Mouse (Mus musculus): ENCODE data around the gene Zfp978.
"Not testable (repeated sequence)": the region's sequence is repeated elsewhere in the genome, so short reads cannot be mapped to it uniquely, and the experiment has no call there.

Gene Zfp978

DNA sequence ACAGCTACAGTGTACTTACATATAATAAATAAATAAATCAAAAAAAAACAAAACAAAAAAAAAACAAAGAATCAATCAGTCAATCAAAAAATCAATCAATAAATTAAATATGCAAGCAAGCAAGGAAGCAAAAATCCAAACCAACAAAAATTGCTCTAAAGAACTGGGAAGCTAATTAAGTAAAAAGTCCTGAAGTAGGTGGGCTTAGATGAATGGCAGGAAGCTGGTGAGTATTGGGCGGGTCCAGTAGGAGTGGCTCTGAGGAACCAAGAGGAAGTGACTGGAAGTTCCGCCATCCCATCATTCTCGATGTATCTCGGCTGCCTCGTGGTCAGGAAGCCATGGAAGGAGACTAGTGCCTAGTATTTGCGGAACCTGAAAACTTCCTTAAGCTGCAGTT lies at the start of gene Zfp978:
TSS of gene Zfp978 (plus strand) at position 301 of the 400 bp plus-strand sequence.
- DNase-seq (ENCODE audit: low spot score in 2 of 2), result not testable (repeated sequence)

DNA sequence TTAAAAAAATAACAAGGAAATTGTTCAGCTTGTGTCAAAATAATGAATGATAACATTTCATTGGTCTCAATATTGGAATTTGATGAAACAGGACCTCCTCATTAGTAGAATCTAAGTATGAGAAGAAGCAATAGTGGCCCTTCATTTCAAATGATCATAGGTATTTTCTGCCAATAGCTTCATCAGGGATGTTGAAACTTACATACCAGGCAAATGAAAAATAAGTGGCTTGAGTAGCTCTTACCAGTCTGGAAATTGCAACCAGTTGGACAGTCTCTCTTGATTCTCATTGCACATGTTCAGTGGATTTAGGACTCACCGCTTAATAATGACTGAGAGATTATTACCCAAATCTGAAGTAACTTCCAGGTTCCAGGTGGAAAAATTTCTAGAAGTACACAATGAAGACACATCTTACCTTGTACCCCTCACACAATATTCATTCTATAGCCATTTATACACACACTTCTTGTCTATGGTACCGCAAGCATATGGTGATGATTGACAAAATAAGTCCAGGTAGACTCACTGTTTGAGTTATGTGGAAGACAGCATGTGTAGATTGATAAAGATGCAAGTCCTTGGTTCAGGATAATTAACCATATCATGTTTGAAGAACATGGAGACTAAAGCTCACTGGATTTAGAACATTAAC lies 25.9 kb upstream of the Zfp978 start:
- DNase-seq (ENCODE audit: low spot score in 2 of 2), result not testable (repeated sequence)

DNA sequence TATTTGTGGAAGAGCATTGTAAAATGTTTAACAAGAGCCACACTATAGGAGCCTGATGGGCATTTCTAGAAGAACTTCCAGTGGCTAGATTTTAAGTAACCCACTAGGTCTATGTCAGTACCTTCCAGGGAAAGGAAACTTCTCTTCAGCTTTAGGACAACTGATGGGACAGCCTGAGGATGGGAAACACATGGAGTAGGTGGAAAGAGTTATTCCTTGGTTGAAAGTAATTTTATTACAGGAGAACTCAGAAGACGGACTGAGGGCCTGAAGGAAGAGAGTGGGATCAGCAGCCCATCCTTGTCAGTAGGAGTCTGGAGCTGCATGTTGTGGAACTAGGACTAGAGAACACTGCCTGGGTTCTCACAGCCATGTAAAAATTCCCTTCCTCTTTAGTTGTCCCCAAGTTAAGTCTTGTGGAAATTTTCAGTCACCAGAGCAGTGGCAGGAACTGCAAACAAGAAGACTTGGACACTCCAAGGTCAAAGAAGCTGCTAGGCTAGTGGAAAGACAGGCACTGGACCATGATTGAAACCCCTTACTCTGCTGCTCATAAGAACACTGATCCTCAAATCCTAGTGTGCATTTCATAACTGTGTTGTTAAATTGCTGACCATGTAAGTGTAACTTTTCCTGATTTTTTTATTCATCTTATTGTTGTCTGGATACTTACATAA lies 25.3 kb upstream of the Zfp978 start:
- DNase-seq (ENCODE audit: low spot score in 2 of 2), result not testable (repeated sequence)

DNA sequence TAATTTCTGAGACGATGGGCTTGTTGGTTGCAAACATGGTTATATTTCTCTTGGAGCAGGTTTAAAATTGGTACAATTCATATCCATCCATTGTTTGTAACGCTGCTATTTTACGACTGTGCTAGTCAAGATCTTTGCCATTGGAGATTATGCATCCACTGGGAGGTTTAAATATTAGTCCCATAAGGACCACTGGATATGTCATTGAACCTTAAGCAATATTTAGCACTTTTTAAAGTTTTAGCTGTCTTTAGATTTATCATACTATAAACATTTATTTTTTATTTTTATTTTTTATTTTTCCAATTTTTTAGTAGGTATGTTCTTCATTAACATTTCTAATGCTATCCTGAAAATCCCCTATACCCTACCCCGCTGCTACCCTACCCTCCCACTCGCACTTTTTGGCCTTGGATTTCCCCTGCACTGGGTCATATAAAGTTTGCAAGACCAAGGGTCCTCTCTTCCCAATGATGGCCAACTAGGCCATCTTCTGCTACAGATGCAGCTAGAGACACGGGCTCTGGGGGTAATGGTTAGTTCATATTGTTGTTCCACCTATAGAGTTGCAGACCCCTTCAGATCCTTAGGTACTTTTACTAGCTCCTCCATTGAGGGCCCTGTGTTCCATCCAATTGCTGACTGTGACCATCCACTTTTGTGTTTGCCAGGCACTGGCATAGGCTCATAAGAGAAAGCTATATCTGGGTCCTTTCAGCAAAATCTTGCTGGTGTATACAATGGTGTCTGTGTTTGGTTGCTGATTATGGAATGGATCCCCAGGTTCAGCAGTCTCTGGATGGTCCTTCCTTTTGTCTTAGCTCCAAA lies 24.5 kb upstream of the Zfp978 start:
- not testable (repeated sequence) for DNase-seq (ENCODE audit: low spot score in 2 of 2)

DNA sequence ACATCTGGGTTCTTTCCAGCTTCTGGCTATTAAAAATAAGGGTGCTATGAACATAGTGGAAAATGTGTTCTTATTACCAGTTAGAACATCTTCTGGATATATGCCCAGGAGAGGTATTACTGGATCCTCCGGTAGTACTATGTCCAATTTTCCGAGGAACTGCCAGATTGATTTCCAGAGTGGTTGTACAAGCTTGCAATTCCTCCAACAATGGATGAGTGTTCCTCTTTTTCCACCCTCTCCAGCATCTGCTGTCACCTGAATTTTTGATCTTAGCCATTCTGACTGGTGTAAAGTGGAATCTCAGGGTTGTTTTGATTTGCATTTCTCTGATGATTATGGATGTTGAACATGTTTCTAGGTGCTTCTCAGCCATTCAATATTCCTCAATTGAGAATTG lies 23.6 kb upstream of the Zfp978 start:
- DNase-seq (ENCODE audit: low spot score in 2 of 2), result not testable (repeated sequence)

DNA sequence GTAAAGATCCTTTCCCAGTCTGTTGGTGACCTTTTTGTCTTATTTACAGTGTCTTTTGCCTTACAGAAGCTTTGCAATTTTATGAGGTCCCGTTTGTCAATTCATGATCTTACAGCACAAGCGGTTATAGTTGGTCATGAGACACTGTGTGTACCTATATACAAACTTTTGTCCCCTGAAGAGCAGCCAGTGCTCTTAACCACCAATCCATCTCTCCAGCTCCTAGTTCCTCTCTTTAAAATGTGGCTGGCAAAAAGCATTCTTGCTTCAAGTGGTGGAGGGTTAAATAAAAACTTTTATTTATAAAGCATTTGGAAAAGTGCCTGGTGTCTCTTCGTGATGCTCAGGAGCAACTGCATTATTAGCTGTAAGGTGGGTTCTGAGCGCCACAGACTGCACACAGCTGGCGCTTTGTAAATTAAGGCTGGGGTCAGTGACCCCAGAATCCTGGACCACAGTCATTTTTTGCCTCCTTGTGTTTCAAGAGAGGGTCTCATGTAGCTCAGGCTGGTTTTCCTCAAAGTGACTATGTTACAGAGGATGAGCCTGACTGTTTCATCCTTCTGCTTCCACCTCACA lies 23.0 kb upstream of the Zfp978 start:
- DNase-seq (ENCODE audit: low spot score in 2 of 2), result no peak

DNA sequence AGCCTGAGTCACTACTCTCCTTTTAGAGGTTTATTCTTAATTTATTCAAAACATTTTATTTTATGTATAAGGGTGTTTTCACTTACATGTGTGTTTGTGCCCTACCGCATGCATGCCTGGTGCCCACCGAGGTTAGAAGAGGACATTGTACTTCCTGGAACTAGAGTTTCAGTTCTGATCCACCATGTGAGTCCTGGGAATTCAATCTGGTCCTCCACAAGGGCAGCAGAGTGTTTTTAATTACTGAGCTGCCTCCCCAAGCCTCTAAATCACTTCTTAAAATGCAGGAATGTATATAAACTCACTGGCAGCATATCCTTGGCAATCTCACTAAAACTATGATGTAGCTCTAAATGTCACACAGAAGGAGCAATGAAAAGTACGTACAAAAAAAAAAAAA lies 22.4 kb upstream of the Zfp978 start:
- DNase-seq (ENCODE audit: low spot score in 2 of 2), result not testable (repeated sequence)

DNA sequence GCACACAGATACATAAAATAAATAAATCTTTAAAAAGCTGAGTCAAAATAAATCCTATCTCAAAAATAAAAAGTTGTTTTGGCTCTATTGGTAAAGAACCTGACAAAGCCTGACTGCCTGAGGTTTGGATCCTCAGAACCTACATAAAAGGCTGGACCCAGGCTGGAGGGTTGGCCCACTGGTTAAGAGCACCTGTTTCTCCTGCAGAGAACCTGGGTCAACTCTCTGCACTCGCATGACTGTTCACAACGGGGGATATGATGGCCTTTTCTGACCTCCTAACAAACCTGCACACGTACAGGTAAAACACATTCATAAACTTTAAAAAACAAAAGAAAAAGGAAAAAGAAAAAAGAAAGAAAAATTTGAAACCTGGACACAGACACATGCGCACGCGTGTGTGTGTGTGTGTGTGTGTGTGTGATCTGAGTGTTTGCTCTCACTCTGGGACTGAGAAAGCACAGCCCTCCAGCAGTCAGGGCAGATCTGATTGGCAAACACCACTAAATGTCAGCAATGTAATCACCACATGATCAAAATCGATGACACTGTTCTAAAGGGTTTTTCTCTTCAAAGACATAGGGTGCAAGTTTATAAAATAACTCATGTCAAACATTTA lies 21.4 kb upstream of the Zfp978 start:
- DNase-seq (ENCODE audit: low spot score in 2 of 2), result not testable (repeated sequence)

DNA sequence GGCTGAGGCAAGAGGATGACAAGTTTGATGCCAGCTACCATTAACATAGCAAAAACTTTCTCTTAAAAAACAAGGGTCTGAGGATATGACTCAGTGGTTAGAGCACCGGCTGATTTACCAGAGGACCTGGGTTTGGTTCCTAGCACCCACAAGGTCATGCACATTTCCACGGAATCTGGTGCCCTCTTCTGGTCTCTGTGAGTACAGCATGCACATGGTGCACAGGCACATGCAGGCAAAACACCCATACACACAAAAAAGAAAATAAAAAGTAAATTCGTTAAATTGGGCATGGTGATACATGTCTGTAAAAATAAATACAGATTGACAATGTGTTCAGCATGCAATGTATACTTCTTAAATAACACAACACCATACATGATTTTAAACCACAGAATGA lies 20.9 kb upstream of the Zfp978 start:
- not testable (repeated sequence) for DNase-seq (ENCODE audit: low spot score in 2 of 2)

DNA sequence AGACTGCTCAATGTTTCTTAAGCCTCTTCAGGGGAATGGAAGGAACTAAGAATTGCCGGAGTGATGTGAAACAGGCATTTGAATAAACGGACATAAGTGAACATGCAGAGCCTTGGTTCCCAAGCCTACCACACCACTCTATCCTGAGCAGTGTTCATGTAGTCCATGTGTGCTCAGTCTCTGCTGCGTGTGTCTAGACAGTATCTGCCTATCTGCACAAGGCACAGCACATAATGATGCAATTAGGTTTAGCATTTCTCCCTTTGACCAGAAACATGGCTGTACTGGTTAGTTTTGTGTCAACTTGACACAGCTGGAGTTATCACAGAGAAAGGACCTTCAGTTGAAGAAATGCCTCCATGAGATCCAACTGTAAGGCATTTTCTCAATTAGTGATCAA lies 20.2 kb upstream of the Zfp978 start:
- DNase-seq (ENCODE audit: low spot score in 2 of 2), result not testable (repeated sequence)

DNA sequence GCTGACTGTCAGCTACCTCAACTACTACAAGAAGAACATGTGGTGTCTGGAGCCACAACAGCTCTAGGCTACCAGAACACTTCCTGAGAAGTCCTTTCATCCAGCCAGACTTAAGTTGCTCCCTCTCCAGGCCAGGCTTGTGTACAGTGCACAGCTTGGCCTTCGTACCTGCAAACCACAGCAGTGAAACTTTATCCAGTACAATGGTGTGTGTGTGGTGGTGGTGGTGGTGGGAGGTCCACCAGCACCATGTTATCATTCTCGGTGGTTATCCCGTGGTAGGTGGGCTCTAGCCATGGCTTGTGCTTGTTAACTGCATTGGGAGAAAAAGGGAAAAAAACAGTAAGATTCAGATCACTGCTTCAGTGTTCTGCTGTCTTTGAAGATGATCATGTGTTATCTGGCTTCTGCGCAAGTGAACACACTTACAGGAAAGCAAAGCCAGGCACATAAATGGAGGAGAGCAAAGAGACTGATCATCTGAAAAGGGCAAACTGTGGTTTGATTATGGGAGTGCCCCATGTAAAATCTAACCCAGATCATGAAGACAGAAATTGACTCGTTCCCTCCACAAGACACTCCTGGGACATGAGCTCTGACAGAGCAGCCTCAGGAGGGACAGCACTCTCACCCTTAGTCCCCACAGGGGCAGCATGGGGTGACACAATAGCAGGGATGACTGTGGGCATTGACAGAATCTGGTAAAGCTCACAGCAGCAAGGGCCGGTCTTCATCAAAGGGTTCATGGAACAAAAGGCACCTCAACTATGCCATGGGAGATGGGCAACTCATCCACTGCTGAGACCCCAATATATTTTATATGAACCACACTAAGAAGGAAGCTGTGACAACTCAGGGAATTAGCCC lies 17.8 kb upstream of the Zfp978 start:
- DNase-seq (ENCODE audit: low spot score in 2 of 2), result not testable (repeated sequence)

DNA sequence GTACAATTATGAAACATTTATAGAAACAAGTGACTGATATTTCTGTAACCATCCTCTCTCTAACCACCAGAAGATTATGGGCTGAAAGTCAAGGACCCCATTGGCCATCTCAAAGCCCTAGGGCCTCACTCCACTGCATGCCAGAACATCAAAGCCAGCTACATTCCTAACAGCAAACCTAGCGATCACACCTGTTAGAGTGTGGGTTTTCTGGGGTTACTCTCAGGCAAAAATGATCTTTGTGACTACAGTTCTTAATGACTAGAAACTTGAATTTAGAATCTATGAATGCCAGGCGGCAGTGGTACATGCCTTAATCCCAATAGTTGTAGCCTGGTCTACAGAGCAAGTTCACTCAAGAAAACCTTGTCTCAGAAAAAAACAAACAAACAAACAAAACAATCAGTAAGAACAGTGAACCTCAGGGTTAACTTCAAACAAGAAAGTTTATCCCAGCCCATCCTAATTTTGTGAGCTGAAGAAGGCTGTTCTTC lies 16.0 kb upstream of the Zfp978 start:
- not testable (repeated sequence) for DNase-seq (ENCODE audit: low spot score in 2 of 2)

DNA sequence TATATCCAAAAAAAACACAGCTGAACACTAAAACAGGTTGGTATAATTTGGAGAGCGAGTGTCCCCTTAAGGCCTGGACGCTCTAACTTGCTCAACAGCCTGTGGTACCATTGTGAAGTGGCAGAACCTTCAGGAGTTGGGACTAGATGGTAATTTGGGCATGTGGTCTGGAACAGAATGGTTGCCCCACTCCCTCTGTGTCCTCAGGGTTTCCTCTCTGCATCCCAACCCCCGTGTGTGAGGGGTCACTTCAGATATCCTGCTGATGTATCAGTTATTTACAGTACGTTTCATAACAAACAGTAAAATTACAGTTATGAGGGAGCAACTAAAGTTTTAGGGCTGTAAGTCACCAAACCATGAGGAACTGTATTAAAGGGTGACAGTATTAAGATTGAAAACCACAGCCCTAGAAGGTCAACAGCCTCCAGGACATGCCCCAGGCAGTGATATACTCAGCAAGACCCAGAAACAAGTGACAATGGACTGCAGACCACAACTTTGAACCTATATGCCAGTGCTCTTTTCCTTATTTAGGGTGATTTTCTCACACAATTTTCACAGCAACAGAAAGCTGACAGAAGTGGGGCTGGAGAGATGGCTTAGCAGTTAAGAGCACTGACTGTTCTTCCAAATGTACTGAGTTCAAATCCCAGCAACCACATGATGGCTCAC lies 14.6 kb upstream of the Zfp978 start:
- not testable (repeated sequence) for DNase-seq (ENCODE audit: low spot score in 2 of 2)

DNA sequence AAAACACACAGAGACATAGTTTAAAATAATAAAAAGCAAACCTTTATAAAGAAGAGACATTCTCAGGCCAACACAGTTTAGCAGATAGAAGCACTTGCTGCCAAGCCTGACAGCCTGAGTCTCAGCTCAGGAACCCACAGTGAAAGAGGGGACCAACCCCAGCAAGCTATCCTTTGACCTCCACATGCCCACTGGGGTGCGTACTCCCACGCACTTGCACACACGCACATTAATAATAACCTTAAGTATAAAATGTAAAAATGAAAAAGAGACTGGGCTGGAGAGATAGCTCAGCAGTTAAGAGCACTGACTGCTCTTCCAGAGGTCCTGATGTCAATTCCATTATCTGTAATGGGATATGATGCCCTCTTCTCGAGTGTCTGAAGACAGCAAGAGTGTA lies 13.8 kb upstream of the Zfp978 start:
- DNase-seq (ENCODE audit: low spot score in 2 of 2), result not testable (repeated sequence)

DNA sequence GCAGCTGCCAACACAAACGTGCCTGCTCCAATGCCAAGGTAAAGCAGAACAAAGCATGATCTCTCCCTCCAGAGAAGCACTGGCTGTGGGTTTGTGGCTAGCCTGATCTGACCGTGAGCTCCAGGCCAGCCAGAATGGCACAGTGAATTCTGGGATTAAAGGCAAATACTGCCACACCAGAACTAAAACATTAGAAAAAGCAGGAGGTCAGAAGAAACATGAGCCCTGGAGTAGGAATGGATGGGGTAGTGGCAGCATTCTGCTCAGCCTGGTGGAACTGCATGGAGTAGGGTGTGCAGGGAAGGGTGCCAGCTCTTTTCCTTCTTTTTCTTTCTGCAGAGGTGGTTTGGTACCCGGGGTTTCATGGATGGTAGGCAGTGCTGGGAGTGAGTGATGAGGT lies 13.2 kb upstream of the Zfp978 start:
- not testable (repeated sequence) for DNase-seq (ENCODE audit: low spot score in 2 of 2)

DNA sequence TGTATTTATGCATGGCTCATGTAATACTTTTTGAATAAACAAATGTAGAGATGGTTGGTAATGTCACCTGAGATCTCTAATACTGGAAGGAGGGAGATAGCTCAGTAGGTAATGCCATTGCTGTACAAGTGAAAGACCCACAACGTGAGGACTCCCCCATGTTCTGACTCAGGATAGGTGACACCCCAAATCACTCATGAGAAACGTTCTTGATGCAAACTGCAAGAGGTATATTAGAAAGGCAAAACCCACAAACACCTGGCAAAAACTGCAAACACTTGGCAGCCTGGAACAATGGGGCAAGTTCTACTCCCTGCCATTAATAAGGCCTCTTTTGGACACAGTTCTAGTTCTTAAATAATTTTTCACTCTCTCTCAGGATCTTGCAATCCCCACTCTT lies 12.7 kb upstream of the Zfp978 start:
- DNase-seq (ENCODE audit: low spot score in 2 of 2), result not testable (repeated sequence)

DNA sequence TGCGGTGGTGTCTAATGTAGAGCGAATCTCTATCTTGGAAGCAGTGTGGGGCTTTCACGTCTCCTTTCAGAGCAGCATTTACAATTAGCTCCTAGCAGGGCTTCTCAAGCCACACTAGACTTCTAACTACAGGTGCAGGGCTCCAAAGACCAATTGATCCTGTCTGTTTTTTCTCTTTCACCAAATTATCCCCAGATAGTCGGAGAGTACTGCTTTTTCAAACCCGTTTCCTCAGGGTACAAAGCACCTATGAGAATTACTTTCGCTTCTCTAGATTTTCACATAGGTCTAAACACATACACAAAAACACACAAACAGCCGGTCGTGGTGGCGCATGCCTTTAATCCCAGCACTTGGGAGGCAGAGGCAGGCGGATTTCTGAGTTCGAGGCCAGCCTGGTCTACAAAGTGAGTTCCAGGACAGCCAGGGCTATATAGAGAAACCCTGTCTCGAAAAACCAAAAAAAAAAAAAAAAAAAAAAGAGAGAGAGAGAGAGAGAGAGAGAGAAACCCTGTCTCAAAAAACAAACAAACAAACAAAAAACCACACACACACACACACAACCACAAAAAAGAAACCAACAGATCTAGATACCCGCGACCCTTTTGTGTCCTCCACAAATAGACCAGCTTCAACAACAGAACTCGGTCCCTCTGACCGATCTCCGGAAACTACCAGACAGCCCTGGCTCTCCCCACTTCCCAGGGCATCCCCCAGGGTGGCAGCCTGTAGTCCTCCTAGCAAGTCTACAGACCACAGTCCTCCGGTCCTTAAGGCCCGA lies 12.0 kb upstream of the Zfp978 start:
- not testable (repeated sequence) for DNase-seq (ENCODE audit: low spot score in 2 of 2)

DNA sequence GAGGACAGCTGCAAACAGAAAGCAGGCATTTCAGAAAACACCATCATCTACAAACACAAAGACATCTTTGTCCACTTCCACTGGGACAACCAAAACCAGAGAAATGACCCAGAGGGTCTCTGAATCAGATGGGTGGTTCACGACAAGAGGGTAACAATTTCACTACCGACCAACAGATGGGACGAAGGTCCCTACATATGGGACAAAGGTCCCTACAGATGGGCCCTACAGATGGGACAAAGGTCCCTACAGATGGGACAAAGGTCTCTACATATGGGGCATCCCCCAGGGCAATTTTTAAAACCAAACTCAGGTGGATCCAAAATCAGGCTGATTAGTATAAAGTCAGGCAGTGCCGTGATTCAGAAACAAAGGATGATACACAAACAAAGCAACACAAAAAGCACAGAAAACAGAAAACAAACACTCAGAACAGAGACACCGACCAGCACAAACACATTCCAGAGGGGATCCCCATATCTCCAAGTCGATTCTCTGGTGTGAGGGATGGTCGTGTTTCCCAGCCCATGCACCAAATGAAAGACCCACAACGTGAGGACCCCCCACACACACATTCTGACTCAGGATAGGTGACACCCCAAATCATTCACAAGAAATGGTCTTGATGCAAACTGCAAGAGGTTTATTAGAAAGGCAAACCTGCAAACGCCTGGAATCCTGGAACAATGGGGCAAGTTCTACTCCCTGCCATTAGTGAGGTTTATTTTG lies 11.3 kb upstream of the Zfp978 start:
- DNase-seq (ENCODE audit: low spot score in 2 of 2), result not testable (repeated sequence)

All from frontal cortex, postnatal 14 days (tissue).